Mouse (Mus musculus): Measurements from ENCODE around the gene Dcaf17.

DNA sequence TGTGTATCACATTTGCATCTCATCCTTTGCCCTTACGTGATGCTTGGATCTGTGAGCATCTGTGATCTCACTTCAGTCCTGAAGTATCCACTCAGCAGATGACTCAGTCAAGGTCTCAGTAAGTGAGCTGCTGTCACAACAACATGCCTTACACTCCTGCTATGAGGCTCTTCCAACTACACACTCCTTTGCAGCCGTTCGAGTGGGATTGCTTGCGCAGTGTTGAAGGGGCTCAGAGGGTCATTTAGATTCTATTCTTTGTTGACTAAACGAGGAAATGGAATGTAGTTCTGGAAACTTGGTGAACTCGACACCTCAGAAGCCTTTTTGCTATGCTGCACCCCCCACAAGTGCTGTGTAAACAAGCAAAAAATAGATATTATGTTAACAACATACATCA lies 9.0 kb upstream of the Dcaf17 start:
- TF ChIP-seq CTCF (IDR thresholded peaks at IDR 0.05; ENCODE audit: control insufficient read depth, insufficient read depth, low read length) (no peak), POLR2A (IDR thresholded peaks at IDR 0.05; ENCODE audit: borderline replicate concordance, control insufficient read depth, low read depth, low read length) (no peak)

Measured in bone marrow, adult 2 months (tissue).